Mouse (Mus musculus) ES-Bruce4 (cell line): ENCODE measurements around the gene Ambra1.

Experiments
- CTCF ChIP-seq: IDR thresholded peaks from one replicate; pipeline ENCODE4 v1.8.1; 2011; ENCODE audit warnings: low read depth, low read length
- POLR2A ChIP-seq: IDR thresholded peaks from one replicate; pipeline ENCODE4 v1.8.1; 2011; ENCODE audit warnings: low read length; ENCODE audit not compliant: insufficient read depth

DNA sequence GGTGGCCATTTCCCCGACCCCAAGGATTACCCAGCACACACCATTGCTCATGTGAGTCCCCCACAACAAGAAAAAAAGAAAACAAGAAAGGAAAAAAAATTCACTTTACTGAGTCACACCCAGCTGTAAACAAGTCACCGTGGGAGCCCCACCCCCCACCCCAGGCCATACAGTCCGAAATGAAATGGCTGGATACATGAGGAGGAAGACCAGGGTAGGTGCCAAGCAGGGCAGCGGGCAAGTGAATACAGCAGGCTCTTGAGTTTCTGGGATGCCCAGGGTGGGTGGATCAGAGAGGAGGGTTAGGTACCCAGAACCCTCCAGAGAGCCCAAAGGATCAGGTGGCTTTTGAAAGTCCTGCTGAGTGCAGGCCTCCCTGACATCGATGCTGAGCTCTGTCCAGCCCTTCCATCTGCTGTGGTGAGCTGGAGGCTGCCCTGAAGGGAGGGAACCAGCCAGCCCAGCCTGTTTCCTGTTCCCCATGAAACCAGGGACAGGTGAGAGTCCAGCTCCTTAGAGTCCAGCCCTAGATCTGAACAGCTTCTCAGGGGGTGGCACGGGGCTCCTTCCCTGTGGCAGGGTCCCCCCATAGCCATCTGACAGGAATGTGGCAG is 202.9 kb downstream of the Ambra1 start:
- TF ChIP-seq POLR2A (no peak), CTCF (no peak)
